Mouse (Mus musculus) thymus, adult 2 months (tissue): ENCODE data around the gene Kpna2. TPM values are rescaled to one million over a fixed set of nuclear protein-coding genes. Genes with fewer than 3 reads are reported as not detected.
"Not testable (repeated sequence)": the region's sequence is repeated elsewhere in the genome, so short reads cannot be mapped to it uniquely, and the experiment has no call there.

ENCODE experiments used
- DNase-seq: peaks from one replicate; pipeline ENCODE4 v3.0.0; 2021
- H3K27ac ChIP-seq: fragments of 200-500 bp; 2 replicates; pipeline ENCODE4 v1.5.1; 2012; ENCODE audit warnings: low read length, control low read depth; ENCODE audit not compliant: control insufficient read depth, insufficient read depth
- H3K27me3 ChIP-seq: fragments of 200-500 bp; 2 replicates; pipeline ENCODE4 v1.6.1; 2012; ENCODE audit warnings: mild to moderate bottlenecking, low read length, moderate library complexity, mixed read lengths; ENCODE audit not compliant: control insufficient read depth, insufficient read depth
- H3K36me3 ChIP-seq: fragments of 200-500 bp; 2 replicates; pipeline ENCODE4 v1.6.1; 2012; ENCODE audit warnings: mild to moderate bottlenecking, low read length, moderate library complexity; ENCODE audit not compliant: control insufficient read depth, insufficient read depth
- H3K4me1 ChIP-seq: fragments of 200-500 bp; replicated peaks from 2 replicates; pipeline ENCODE4 v1.6.1; 2012; ENCODE audit warnings: low read length; ENCODE audit not compliant: control insufficient read depth, insufficient read depth
- H3K4me3 ChIP-seq: fragments of 200-500 bp; 2 replicates; pipeline ENCODE4 v1.5.1; 2012; ENCODE audit warnings: mild to moderate bottlenecking, low read length, control low read depth, moderate library complexity; ENCODE audit not compliant: control insufficient read depth, insufficient read depth
- CTCF ChIP-seq: fragments of 200-500 bp; IDR thresholded peaks from 2 replicates; pipeline ENCODE4 v1.5.1; 2012; ENCODE audit warnings: mild to moderate bottlenecking, control low read depth, low read length, moderate library complexity, borderline replicate concordance; ENCODE audit not compliant: control insufficient read depth, poor library complexity, insufficient read depth; ENCODE audit errors: extremely low read depth
- POLR2A ChIP-seq: fragments of 200-500 bp; IDR thresholded peaks from 2 replicates; pipeline ENCODE4 v1.6.1; 2012; ENCODE audit warnings: mild to moderate bottlenecking, low read length, control low read depth, moderate library complexity; ENCODE audit not compliant: control insufficient read depth, poor library complexity, insufficient read depth; ENCODE audit errors: extremely low read depth
- WGBS: fragments of 180-500 bp; shearing (Covaris S2); methylation state at CpG from one replicate; pipeline ENCODE4 v1.1.7; 2018; 5-methylcytosine and 5-hydroxymethylcytosine counted together
- polyA plus RNA-seq: library from polyadenylated mRNA; depleted of rRNA; stranded (reverse); fragments of >200 nt; gene quantifications from 2 replicates; pipeline ENCODE4 v1.2.3, GENCODE M21; 2012

Kpna2 gene
- polyA plus RNA-seq, 1 experiment, result 134 TPM

DNA sequence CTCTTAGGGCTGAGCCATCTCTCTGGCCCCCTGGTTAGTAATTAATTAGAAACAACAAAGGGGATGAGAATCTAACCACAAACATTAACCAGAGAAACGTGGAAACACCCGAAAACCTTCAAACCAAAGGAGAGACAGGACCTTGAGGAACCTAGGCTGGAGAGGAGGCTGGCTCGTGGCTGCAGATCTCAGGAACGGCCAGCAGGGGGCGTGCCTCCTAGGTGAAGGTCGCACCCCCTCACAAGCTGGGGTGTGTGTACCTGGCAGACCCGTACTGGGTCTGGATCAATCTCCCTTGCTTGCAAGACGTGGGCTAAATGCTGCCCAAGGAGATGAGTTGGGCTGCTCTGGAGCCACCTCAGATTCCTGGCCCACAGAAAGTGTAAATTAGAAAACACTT lies 19.3 kb upstream of the Kpna2 start:
- TF ChIP-seq CTCF, result peak; percentile 72; the same call in 1 of the 2 replicates
- TF ChIP-seq POLR2A, result no peak
- DNase-seq, result no peak
- Histone ChIP-seq H3K36me3 (no peaks in the 10 kb centered on the region), H3K4me1 (peaks cover 5% of the 10 kb centered on the region), H3K27me3 (no peaks in the 10 kb centered on the region), H3K27ac (no peak overlapping the region), H3K4me3 (no peak overlapping the region)
- 45% methylated on average over 8 of the region's 8 CpGs for WGBS

DNA sequence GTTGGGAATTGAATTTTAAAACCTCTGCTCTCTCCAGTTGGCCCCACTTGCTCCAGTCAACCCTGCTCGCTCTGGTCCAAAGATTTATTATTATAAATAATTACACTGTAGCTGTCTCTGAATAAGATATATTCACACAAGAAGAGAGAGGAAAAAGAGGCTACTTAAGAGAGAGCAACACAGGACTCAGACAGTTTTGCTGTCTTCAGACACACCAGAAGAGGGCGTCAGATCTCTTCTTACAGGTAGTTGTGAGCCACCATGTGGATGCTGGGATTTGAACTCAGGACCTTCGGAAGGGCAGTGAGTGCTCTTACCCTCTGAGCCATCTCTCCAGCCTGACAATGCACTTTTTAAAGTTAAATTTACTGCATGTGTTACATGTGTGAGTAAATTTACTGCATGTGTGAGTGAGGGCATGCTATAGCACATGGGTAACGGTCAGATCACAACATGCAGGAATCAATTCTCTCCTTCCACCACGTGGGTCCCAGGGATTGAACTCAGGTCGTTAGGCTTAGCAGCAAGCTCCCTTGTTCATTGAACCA lies 18.1 kb upstream of the Kpna2 start:
- H3K4me1 ChIP-seq, result peaks cover 5% of the 10 kb centered on the region
- no peaks in the 10 kb centered on the region for H3K36me3 ChIP-seq
- WGBS, result 78% methylated on average over 6 of the region's 6 CpGs
- H3K27me3 ChIP-seq, result no peaks in the 10 kb centered on the region
- H3K27ac ChIP-seq, result no peak overlapping the region
- no peak for TF ChIP-seq POLR2A
- no peak for TF ChIP-seq CTCF
- H3K4me3 ChIP-seq, result no peak overlapping the region
- no peak for DNase-seq

DNA sequence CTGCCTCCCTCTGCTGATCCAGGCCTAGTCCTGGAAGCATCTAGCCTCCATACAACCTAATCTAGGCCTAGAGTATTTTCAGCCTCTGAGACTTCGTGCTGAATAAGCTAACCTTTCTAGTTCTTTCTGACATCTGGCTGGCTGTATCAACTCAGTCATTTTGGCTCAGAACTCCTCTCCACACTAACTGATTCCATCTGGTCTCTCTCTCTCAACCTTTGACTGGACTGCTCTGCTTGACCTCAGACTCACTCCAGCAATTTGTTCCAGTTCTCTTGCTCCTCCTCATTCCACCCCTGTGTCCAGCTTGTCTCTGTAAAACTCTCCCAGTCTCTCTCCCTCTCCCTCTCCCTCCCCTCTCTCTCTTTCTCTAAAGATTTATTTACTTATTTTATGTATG lies 17.6 kb upstream of the Kpna2 start:
- Histone ChIP-seq H3K27ac (no peak overlapping the region), H3K27me3 (no peaks in the 10 kb centered on the region), H3K4me1 (peaks cover 5% of the 10 kb centered on the region), H3K4me3 (no peak overlapping the region), H3K36me3 (no peaks in the 10 kb centered on the region)
- TF ChIP-seq POLR2A, result no peak
- TF ChIP-seq CTCF, result no peak
- DNase-seq, result no peak
- WGBS, result 82% methylated on average over 1 of the region's 1 CpGs

DNA sequence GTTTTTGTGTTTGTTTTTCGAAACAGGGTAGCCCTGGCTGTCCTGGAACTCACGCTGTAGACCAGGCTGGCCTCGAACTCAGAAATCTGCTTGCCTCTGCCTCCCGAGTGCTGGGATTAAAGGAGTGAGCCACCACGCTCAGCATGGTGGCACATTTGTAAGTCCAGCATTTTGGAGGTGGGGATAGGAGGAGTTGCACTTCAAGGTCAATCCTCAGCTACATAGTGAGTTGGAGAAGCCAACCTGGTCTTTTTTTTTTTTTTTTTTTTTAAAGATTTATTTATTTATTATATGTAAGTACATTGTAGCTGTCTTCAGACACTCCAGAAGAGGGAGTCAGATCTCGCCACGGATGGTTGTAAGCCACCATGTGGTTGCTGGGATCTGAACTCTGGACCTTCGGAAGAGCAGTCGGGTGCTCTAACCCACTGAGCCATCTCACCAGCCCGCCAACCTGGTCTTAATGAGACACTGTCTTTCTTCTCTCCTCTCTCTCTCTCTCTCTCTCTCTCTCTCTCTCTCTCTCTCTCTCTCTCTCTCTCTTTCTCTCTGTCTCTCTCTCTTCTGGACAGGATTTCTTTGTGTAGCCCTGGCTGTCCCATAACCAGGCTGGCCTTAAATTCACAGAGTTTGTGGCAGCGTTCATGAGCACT lies 16.3 kb upstream of the Kpna2 start:
- H3K4me1 ChIP-seq, DNase-seq, H3K4me3 ChIP-seq, H3K36me3 ChIP-seq, H3K27me3 ChIP-seq, H3K27ac ChIP-seq: not testable (repeated sequence)
- 87% methylated on average over 11 of the region's 11 CpGs for WGBS

DNA sequence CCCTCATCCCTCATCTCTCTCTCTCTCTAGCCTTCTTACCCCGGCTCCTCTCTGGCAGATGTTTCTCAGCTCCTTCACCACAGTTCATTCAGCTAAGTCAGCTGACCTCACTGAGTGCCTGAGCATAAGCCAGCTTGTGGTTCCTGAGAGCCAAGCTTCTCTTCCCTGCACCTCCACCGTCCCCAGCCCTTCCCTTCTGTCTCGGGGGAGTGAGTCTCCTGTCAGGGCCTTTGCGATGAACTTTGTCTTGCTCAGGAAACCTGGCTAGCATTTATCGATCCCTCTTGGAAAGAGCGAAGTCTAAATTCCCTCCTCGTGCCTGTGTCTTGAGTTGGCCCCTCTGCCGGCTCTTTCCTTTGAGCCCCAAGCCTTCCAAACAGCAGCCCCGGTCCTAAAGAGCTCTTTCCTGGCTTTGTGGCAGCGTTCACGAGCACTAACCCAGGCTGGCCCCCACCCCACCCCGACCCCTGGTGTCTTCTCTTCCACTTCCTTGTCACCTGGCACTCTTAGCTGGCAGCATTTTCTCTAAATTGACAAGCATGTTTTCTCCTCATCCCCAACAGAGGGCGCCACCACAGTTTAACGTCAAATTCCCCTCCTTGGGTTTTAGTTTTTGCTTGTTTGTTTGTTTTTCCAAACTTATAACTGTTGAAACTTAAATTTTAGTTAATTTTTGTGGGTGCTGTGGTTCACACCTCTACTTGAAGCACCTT lies 15.4 kb upstream of the Kpna2 start:
- no peaks in the 10 kb centered on the region for H3K27me3 ChIP-seq
- H3K36me3 ChIP-seq, result no peaks in the 10 kb centered on the region
- TF ChIP-seq POLR2A (no peak), CTCF (no peak)
- H3K4me1 ChIP-seq, result peaks cover 9% of the 10 kb centered on the region
- H3K27ac ChIP-seq, result peak overlapping the region; percentile 80
- 24% methylated on average over 14 of the region's 14 CpGs for whole genome bisulfite sequencing
- peak; percentile 51 for DNase-seq
- H3K4me3 ChIP-seq, result peak overlapping the region; percentile 30

DNA sequence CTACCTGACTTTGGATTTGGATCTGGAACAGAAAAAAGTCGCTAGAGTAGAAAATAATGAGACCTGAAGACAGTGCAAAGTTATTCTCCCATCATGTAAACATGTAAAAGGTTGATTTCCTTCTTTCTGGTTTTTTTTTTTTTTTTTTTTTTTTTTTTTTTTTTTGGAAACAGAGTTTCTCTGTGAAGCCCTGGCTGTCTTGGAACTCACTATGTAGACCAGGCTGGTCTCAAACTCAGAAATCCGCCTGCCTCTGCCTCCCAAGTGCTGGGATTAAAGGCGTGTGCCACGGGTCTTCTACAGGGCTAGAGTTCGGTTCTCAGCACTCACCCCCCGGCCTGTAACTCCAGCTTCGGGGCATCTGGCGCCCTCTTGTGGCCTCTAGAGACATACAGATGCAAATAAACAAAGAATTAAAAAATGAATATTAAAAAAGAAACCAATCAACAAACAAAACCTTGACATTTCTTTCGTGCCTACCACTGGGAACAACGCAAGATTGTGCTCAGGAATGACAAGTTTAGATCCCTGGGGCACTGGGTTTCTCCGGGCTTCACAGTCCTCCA lies 14.8 kb upstream of the Kpna2 start:
- no peak for TF ChIP-seq POLR2A
- TF ChIP-seq CTCF, result no peak
- no peaks in the 10 kb centered on the region for H3K36me3 ChIP-seq
- H3K27ac ChIP-seq, result peak overlapping the region; percentile 80; the same call in 1 of the 2 replicates
- H3K4me1 ChIP-seq, result peaks cover 9% of the 10 kb centered on the region
- no peak overlapping the region for H3K4me3 ChIP-seq
- WGBS, result 88% methylated on average over 11 of the region's 11 CpGs
- H3K27me3 ChIP-seq, result no peaks in the 10 kb centered on the region
- DNase-seq, result no peak
